Mouse (Mus musculus) brain, embryonic 14.5 days (tissue): ENCODE measurements around the gene Exoc2.

ENCODE experiments used
- CTCF ChIP-seq: fragments of 200-500 bp; IDR thresholded peaks from 2 replicates; pipeline ENCODE4 v1.5.1; 2012; ENCODE audit warnings: inconsistent platforms, mild to moderate bottlenecking, moderate library complexity, borderline replicate concordance; ENCODE audit not compliant: insufficient read depth, insufficient read length; ENCODE audit errors: extremely low read depth
- POLR2A ChIP-seq: fragments of 200-500 bp; IDR thresholded peaks from 2 replicates; pipeline ENCODE4 v1.6.1; 2012; ENCODE audit warnings: mild to moderate bottlenecking, inconsistent platforms, borderline replicate concordance; ENCODE audit not compliant: poor library complexity, insufficient read depth, insufficient read length, severe bottlenecking; ENCODE audit errors: extremely low read depth

DNA sequence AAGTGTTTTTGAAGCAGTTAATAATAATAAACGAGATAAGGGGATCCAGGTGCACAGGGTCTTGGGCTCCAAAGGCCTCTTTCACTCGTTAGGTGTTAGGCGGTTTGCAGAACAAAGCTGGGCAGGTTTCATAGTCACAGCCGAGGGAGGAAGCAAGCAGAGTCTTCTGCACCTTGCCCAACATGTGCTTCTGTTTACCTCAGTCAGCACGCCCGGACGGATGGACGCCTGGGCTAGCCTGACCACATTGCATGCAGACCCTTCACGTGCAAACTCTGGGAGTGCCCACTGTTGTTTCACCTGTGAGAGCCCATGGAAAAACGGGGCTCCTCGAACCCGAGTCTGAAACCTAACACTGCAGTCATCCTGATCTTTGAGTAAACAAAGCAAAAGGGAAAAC, 30.6 kb upstream of the Exoc2 start:
- TF ChIP-seq CTCF (no peak), POLR2A (no peak)
